Mouse (Mus musculus) heart, postnatal 36 days (tissue): ENCODE measurements around the gene D10Jhu81e. TPM values are rescaled to one million over a fixed set of nuclear protein-coding genes. Genes with fewer than 3 reads are reported as not detected.
"Not testable (repeated sequence)": the region's sequence is repeated elsewhere in the genome, so short reads cannot be mapped to it uniquely, and the experiment has no call there.

Source experiments
- DNase-seq, 2 experiments: peaks; one replicate each; pipeline ENCODE4 v3.0.0; 2021 to 2022
- intact Hi-C: fragments of 180-260 bp; cut with DNase I; formaldehyde crosslinking; loops from one replicate; pipeline ENCODE4 v1.15.1; 2025
- total RNA-seq, 2 experiments: library from RNA; stranded (reverse); gene quantifications; 2 replicates each; pipeline ENCODE4 v1.2.3; 2021

Gene D10Jhu81e
- total RNA-seq, 2 experiments from 2014 or later, result 528 to 541 TPM

DNA sequence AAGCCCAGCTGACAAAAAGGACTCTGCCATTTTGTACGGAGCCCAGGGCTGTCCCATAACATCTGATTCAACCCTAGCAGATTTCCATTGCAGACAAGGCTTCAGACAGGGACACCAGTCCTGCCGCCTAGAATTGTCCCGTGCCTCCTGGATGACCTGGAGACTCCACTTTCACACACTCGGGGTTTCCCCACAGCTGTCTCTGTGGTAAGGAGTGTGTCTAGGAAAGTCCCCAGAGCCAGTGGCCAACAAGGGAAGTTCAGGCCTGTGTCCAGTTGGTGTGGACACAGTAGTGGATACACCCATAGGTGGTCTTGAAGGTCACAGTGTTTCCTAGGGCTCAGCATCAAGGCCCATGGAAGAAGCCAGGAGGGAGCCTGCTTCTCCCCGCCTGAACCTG lies 33.6 kb downstream of the D10Jhu81e start:
- DNase-seq, result no peak
- intact Hi-C loops, result no loop called here

DNA sequence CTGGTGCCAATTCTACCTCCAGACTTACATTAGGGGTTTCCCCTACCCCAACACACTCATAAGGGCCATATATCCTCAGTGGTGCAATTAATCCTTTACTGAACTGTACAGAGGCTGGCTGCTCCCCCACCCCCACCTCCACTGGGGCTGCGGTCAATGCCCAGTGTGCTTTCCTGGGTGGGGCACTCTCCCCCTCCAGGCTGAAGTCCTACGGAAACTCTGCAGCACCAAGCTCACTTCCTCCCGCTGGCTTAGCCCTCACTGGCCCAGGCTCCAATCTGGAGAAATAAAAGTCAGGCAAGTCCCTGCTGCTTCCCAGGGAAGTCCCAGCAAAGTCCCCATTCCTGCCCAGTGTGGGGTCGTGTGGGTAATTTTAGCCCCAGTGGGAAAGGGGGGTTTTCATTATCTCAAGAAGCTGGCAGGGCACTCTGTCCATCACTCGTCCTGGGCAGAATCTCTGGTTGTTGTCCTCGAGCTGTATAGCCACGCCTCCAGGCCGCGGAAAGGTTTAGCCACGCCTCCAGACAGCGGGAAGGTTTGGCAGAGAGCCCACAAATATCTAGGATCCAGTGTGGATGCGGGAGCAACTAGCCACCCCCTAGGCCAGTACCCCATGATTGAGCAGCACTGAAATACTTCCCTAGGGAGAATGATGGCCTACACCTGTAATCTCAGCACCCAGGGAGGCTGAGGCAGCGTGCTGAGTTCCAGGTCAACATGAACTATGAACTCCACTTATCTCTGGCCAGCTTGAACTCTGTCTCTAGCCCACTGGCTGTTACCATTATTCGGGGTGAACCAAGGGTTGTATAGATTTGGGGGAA lies 34.4 kb downstream of the D10Jhu81e start:
- DNase-seq, result peak in 1 of 2 experiments; percentile 61

DNA sequence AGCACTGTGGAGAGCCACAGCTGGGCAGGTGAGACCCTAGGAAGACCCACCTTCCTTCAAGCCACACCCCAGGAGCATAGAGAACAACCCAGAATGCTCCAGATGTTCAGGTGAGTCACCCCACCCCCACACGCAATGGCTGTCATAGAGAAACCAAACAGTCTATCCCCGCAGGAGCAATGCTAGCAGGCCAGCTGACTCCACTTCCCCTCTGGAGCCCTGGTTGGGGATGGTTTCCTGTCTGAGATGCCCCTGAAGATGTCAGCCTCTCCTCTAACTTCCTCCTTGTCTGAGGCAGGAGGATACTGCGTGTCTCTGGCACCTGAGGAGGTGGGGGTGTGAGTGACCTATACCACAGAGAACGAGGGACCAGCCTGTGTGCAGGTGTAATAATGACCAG lies 35.2 kb downstream of the D10Jhu81e start:
- intact Hi-C loops, result no loop called here
- no peak for DNase-seq

More for the DNA sequence above, 34.4 kb downstream of the D10Jhu81e start:
- intact Hi-C loops, result no loop called here

DNA sequence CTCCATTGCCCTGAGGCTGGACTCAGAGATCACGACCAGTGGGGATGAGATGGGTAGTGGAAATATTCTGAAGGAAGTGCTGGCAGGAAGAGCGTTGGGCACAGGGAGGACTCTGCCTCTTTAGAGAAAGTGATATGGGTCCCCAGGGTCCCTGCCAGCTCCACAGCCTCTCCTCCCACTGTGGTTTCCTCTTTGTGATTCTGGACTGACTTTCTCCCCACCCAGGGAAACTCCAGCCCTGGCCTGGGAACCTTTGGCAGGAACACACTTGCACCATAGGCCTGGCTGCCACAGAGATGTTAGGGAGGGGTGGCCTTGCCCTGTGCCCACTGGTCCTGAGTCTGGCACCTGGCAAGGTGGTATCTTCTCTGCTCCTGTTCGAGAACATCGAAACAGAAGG lies 39.6 kb downstream of the D10Jhu81e start:
- no peak for DNase-seq
- intact Hi-C loops, result no loop called here

DNA sequence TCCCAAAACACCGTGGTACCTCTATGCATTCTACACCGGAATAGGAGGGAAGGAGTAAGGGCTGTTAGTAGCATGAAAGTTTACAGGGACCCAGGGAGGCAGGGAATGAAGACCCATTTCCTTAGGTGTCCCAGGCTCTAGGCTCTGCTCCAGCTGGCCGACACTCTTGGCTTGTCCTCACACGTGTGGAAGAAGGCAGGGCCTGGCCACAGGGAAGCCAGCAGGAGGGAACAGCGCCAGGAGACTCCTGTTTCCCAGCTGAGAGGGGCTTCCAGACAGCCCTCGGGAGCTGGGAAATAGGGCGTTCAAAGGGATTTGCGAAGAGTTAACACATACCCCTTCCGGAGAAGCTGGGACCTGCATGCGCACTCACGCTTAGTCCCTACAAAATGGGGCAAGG lies 40.2 kb downstream of the D10Jhu81e start:
- intact Hi-C loops, result no loop called here
- DNase-seq, result peak in 1 of 2 experiments; percentile 61

DNA sequence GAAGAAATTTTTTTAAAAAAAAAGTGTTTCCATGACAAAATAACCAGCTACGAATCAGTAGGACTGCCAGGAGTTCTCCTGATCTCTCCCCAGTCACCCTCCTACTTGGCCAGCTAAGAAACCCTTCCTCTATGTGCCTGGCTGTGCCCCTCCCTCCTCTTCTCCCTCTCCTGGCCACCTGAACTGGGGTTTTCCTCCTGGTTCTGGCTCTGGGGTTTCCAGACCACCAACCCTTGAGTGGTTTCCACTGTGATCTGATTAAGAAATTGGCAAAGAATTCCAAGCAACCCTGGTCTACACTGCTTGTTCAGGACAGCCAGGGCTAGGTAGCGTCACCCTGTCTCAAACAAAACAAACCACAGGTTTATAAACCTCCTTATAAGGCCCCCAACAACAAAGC lies 40.9 kb downstream of the D10Jhu81e start:
- intact Hi-C loops, result no loop called here
- DNase-seq, result no peak

DNA sequence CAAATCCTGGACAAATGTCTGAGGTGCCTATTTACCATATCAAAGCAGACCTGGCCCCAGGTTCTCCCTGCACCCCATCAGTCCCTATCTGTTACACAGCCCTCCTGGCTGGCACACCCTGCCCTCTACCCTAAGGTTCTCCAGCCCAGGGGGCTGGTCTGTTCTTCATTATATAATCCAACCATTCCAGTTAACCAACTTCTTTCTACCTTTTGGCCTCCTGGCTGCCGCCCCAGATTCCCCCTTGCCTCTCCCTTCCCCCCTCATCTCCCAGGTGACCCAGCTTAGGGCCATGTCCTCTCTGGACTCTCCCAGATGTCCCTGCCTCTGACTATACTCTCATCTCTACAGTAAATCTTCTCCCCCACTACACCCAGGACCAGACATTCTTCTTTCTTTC lies 41.7 kb downstream of the D10Jhu81e start:
- intact Hi-C loops, result no loop called here
- no peak for DNase-seq

DNA sequence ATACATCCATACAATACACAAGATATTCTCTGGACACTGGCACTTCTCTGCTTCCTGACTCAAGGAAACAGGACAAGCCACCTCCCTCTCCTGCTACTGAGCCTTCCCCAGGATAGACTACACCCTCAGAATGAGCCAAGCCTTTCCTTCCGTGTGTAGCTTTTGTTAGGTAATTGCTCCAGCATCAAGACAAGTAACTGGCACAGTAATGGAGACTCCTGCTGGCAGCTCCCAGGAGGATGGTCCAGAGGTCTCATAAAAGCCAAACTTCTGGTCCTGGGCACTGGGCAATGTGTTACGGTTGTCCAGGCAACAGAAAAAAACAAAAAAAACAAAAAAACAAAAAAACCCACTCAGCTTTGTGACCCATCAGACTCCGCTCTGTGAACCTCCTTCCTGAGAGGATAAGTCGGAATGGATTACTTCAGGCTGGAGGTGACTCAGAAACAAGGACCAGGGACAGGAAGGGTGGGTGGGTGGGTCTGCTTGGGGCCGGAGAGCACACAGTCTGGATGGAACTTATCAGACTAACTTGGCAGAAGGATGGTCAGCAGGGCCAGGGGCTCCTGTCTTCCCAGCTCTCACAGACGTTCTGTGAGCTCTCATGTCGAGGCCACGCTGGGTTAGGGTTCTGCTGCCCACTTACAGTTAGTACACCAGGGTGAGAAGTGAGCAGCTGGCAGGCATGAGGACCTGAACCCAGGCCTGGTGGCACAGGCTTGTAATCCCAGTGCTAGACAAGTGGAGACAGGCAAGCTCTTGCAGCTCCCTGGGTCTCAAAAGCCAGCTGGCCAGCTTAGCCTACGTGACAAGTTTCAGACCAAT lies 42.3 kb downstream of the D10Jhu81e start:
- DNase-seq, result no peak
- intact Hi-C loops, result no loop called here

DNA sequence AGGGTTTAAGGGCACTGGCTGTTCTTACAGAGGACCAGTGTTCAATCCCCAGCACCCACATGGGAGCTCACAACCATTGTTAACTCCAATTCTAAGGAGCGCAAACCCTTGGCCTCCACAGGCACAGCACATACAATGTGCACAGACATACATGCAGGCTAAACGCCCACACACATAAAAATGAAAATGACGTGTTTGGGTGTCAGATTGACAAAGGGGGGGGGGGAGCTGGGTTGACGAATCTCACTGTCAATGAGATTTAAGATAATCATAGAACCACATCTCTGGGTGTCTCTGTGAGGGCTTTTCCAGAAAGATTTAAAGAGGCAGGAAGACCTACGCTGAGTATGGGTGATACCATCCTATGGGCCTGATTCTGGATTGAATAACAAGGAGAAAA lies 43.3 kb downstream of the D10Jhu81e start:
- intact Hi-C loops, result no loop called here
- no peak for DNase-seq

DNA sequence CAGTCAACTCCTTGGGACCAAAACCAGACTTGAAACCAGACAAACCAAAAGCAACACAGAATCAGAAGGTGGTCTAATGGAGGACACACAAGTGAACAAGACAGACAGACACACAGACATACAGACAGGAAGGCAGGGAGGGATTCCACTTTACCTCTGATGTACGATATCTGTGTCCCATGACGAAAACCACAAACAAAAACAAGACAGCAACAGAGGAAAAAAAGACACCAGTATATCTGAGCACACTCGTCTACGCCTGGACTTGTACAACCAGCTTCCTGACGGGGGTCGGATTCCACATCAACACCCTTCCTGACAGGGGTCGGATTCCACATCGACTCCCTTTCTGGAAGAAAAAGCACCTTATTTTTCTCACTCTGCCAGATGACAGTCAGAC lies 44.5 kb downstream of the D10Jhu81e start:
- intact Hi-C loops, DNase-seq: not testable (repeated sequence)

DNA sequence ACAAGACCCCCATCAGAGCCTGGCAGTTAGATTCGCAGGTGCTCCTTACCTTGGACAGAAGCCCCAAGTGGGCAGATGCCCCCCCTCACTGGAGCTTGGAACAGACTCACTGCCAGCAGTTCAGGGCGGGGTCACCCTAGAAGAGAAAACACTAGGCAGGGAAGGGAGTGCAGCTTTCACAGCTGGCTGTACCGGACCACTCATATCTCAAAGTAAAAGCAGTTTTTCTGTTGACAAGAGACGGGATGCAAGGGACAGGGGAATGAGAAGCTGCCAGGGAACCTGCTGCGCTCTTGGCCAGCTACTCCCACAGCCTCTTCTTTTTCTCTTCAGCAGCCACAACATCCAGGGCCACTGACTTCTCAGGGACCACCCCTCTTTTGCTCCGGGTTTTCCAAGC lies 45.4 kb downstream of the D10Jhu81e start:
- peak in 1 of 2 experiments; percentile 47 for DNase-seq
- intact Hi-C loops, result not testable (repeated sequence)

DNA sequence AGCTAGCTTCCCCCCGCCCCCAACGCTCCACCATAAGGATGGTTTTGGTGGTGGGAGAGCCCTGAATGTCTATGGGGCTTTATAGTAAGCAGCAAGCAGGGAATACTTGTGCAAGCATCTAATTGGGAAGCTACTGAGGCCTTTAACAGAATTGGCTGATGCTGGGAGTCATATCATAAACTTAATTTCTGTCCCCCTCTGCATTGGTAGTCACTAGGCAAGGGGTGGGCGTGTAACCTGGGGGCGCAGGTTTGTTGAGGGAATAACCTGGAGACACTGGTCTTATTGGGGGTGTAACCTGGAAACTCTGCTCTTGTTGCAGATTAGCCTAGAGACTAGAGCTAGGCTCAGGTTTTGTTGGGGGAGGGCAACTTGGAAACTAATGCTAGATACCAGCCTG lies 50.2 kb downstream of the D10Jhu81e start:
- no peak for DNase-seq
- intact Hi-C loops, result no loop called here

DNA sequence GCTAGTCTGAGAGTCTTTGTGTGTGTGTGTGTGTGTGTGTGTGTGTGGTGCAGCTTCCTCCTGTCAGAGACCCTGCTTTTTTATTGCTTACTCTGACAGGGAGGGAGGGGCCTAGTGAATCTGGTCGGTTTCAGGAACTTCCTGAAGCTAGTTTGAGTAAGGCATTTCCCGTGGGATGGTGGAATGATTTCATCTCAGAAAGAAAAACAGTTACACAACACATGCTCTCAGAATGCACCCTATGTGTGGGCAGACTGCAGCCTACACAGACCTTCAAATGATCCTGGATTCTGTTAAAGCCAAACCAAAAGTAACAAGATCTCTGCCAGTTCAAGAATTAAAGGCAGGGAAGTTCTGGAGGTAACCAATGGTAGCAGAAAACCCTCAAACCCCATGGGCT lies 54.4 kb downstream of the D10Jhu81e start:
- no peak for DNase-seq
- intact Hi-C loops, result no loop called here

DNA sequence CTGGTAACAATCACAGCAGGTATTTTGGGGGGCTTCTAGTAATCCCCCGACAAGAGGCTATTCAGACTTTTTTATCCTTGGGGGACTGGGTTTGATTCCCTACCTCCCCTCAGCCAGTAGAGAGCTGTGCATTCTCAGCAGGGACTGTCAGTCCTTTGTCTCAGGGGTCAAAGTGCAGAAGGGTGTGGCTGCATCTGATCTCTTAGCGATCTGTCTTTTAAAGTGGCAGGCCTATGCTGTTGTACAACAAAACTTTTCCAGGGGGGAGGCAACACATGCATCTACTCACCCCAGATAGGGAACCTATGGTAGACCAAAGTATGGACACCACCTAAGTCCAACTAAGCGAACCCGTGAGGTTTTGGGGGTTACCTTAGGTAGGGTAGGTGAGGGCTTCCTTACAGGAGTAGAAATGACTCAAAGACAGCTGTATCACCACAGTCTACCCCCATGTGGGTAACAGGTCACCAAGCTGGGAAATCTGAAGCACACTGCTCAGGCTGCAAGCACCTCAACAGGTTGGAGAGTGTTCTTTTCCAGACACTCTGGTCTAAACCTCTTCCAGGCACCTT lies 55.0 kb downstream of the D10Jhu81e start:
- DNase-seq, result no peak
- intact Hi-C loops, result no loop called here

Other genes starting within 250 kb of the D10Jhu81e start
- 1 to 10 TPM in 1 of 2 experiments, under 1 TPM in 1; 0.31 to 1.5 TPM for gene Trpm2, start 199.2 kb downstream of the D10Jhu81e start, total RNA-seq
- 10 to 100 TPM in 1 of 2 experiments, 1 to 10 TPM in 1; 9.3 to 10.3 TPM for gene 1810043G02Rik, start 191.3 kb downstream of the D10Jhu81e start, total RNA-seq
- 100 to 1,000 TPM in 1 of 2 experiments, 10 to 100 TPM in 1; 97.8 to 116 TPM for gene Pfkl, start 159.7 kb downstream of the D10Jhu81e start, total RNA-seq
- not detected for gene Dnmt3l, start 127.8 kb downstream of the D10Jhu81e start, total RNA-seq
- gene Aire, start 126.2 kb downstream of the D10Jhu81e start, total RNA-seq, result not detected
- 1 to 10 TPM; 7.6 to 7.7 TPM for gene Icosl, start 100.5 kb downstream of the D10Jhu81e start, total RNA-seq
- 10 to 100 TPM in 1 of 2 experiments, 1 to 10 TPM in 1; 9.9 to 10.7 TPM for gene Pwp2, start 15.4 kb upstream of the D10Jhu81e start, total RNA-seq
- gene Trappc10, start 74.9 kb upstream of the D10Jhu81e start, total RNA-seq, result 10 to 100 TPM; 46.6 to 48.2 TPM
- 100 to 1,000 TPM; 232 to 266 TPM for gene Agpat3, start 182.7 kb upstream of the D10Jhu81e start, total RNA-seq
- 10 to 100 TPM; 93.6 to 97.2 TPM for gene Rrp1, start 243.3 kb upstream of the D10Jhu81e start, total RNA-seq